9 mouse cellular contexts compared by ENCODE assay signal in the genomic region with DNA sequence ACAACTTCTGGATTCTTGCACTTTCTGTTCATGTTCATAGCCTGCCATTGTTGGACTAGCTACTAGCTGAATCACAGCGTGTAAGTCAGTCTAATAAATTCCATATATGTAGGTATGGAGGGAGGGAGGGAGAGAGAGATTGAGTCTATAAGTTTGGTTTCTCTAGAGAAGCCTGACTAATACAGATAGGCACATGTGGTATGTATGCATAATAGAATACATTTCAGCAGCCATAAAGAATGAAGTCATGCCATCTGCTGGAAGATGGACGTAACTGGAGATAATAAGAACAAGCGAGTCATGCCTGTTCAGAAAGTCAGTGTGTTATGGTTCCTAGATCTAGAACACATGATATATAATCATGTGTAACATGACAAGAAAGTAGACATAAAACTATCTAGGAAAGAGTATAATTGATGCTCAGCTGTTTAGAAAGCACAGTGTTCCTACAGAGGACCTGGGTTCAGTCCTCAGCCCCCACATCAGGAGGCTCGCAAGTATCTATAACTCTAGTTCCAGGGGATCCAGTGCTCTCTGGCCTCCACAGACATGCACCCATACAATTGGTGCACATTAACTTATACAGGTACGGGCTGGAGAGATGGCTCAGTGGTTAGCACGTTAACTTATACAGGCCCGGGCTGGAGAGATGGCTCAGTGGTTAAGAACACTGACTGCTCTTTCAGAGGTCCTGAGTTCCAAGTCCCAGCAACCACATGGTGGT.
DNase-seq lines count a peak whose midpoint lies in the region; ATAC-seq and TF ChIP-seq lines count a peak whose summit lies in the region.
"Had no signal": no experiment of that assay in that cellular context is flagged by ENCODE, and none has a peak within 500 bp of the region (broad histone marks: within the 10 kb centered on the region; RNA-seq: fewer than 3 reads in every experiment).

No protein-coding gene starts in this region.

- no peak overlapping the region for H3K4me2 ChIP-seq in intestine, postnatal 0 days (replicated peaks; ENCODE audit: low read depth)
- no peak overlapping the region for H3K4me2 ChIP-seq in intestine, embryonic 16.5 days (ENCODE audit: low read depth, low read length)
- no peak overlapping the region for H3K4me2 ChIP-seq in hindbrain, postnatal 0 days (ENCODE audit: low read depth, low read length)
- H3K4me2 ChIP-seq: embryonic facial prominence, embryonic 15.5 days had no signal

- no peak overlapping the region for H3K9ac ChIP-seq in intestine, postnatal 0 days (ENCODE audit: low read depth, low read length)
- H3K9ac ChIP-seq in intestine, embryonic 16.5 days (ENCODE audit: low read depth, low read length), result no peak overlapping the region
- no peak overlapping the region for H3K9ac ChIP-seq in hindbrain, postnatal 0 days (replicated peaks; ENCODE audit: low read length)
- H3K9ac ChIP-seq: embryonic facial prominence, embryonic 15.5 days had no signal

- peak; percentile 66 for TF ChIP-seq CTCF in intestine, postnatal 0 days (IDR thresholded peaks at IDR 0.05; ENCODE audit: low read depth)
- peak; percentile 74 for TF ChIP-seq CTCF in hindbrain, postnatal 0 days (IDR thresholded peaks at IDR 0.05; ENCODE audit: low read depth)

- no peaks in the 10 kb centered on the region for H3K4me1 ChIP-seq in intestine, postnatal 0 days (replicated peaks; ENCODE audit: control insufficient read depth, insufficient read depth, low read length)
- no peaks in the 10 kb centered on the region for H3K4me1 ChIP-seq in intestine, embryonic 16.5 days (ENCODE audit: control insufficient read depth, insufficient read depth, low read length)
- H3K4me1 ChIP-seq in hindbrain, postnatal 0 days (ENCODE audit: insufficient read depth, low read length), result no peaks in the 10 kb centered on the region
- H3K4me1 ChIP-seq: embryonic facial prominence, embryonic 15.5 days had no signal

- H3K9me3 ChIP-seq in intestine, postnatal 0 days (ENCODE audit: control insufficient read depth), result no peaks in the 10 kb centered on the region
- no peaks in the 10 kb centered on the region for H3K9me3 ChIP-seq in intestine, embryonic 16.5 days (ENCODE audit: control insufficient read depth, low read length)
- H3K9me3 ChIP-seq in hindbrain, postnatal 0 days (ENCODE audit: low read length), result no peaks in the 10 kb centered on the region
- H3K9me3 ChIP-seq: embryonic facial prominence, embryonic 15.5 days had no signal

- no peak overlapping the region for H3K4me3 ChIP-seq in intestine, postnatal 0 days (ENCODE audit: low read depth, low read length)
- H3K4me3 ChIP-seq in intestine, embryonic 16.5 days (ENCODE audit: low read length), result no peak overlapping the region
- no peak overlapping the region for H3K4me3 ChIP-seq in hindbrain, postnatal 0 days (ENCODE audit: low read length)
- H3K4me3 ChIP-seq: embryonic facial prominence, embryonic 15.5 days had no signal

- no peaks in the 10 kb centered on the region for H3K27me3 ChIP-seq in intestine, postnatal 0 days (replicated peaks; ENCODE audit: control insufficient read depth, insufficient read depth, low read length)
- H3K27me3 ChIP-seq in intestine, embryonic 16.5 days (replicated peaks; ENCODE audit: control insufficient read depth, insufficient read depth, low read length), result no peaks in the 10 kb centered on the region
- no peaks in the 10 kb centered on the region for H3K27me3 ChIP-seq in hindbrain, postnatal 0 days (ENCODE audit: insufficient read depth, low read length)
- H3K27me3 ChIP-seq: embryonic facial prominence, embryonic 15.5 days had no signal

- no peak overlapping the region for H3K27ac ChIP-seq in intestine, postnatal 0 days (ENCODE audit: low read depth, low read length)
- no peak overlapping the region for H3K27ac ChIP-seq in intestine, embryonic 16.5 days (ENCODE audit: low read length)
- no peak overlapping the region for H3K27ac ChIP-seq in hindbrain, postnatal 0 days
- H3K27ac ChIP-seq: embryonic facial prominence, embryonic 15.5 days had no signal

- peak; percentile 50 for DNase-seq in A20 (ENCODE audit: low read depth, low spot score)
- DNase-seq in NIH3T3 (ENCODE audit: low read depth), result peak; percentile 82
- DNase-seq in hindbrain, postnatal 0 days (ENCODE audit: low spot score), result peak; percentile 74
- DNase-seq in adrenal gland, adult 8-10 months, result no peak
- no peak for DNase-seq in adrenal gland, postnatal 36 days
- no peak for DNase-seq in spleen, adult 12 weeks (ENCODE audit: low spot score)

- WGBS in intestine, postnatal 0 days, result 77% methylated on average over 7 of the region's 7 CpGs
- WGBS in intestine, embryonic 16.5 days, result 78% methylated on average over 7 of the region's 7 CpGs
- 79% methylated on average over 7 of the region's 7 CpGs for WGBS in hindbrain, postnatal 0 days

- H3K36me3 ChIP-seq in intestine, postnatal 0 days (ENCODE audit: control insufficient read depth, insufficient read depth), result no peaks in the 10 kb centered on the region
- H3K36me3 ChIP-seq in intestine, embryonic 16.5 days (ENCODE audit: control insufficient read depth, insufficient read depth, low read length), result no peaks in the 10 kb centered on the region
- H3K36me3 ChIP-seq in hindbrain, postnatal 0 days (ENCODE audit: insufficient read depth, low read length), result no peaks in the 10 kb centered on the region
- H3K36me3 ChIP-seq: embryonic facial prominence, embryonic 15.5 days had no signal

- no peak for ATAC-seq in intestine, postnatal 0 days
- no peak for ATAC-seq in intestine, embryonic 16.5 days
- ATAC-seq in hindbrain, postnatal 0 days, result peak; percentile 76

Comparison
In these comparisons a context has a peak if more than half of its experiments do, and no peak if none do; other contexts are left out.
1. DNase-seq: peak in A20 (single experiment), NIH3T3 (single experiment) and hindbrain, postnatal 0 days (single experiment); none in adrenal gland, adult 8-10 months (single experiment), adrenal gland, postnatal 36 days (0 of 2) and spleen, adult 12 weeks (single experiment).